Mouse (Mus musculus) heart, postnatal 25 days (tissue): Measurements from ENCODE around the gene Vill. TPM values are rescaled to one million over a fixed set of nuclear protein-coding genes. Genes with fewer than 3 reads are reported as not detected.
A peak's percentile ranks its signal among the peaks of the same experiment; 100 is the strongest.

Source experiments
- DNase-seq: peaks from one replicate; pipeline ENCODE4 v3.0.0; 2022; ENCODE audit warnings: low spot score
- intact Hi-C: fragments of 180-260 bp; cut with DNase I; formaldehyde crosslinking; loops from one replicate; pipeline ENCODE4 v1.15.1; 2025
- microRNA-seq: library from miRNA; unstranded; fragments of <30 nt; microRNA quantifications from one replicate; pipeline ENCODE4 v1.2.0, GENCODE M21; 2022
- total RNA-seq, 2 experiments: library from RNA; stranded (reverse); gene quantifications; 2 replicates each; pipeline ENCODE4 v1.2.3; 2021

Gene Vill
- total RNA-seq, 2 experiments from 2014 or later, result 0.52 to 1.2 TPM

- no peak for DNase-seq
- intact Hi-C loops, result loop anchor here (5.0 kb wide), 2 partner anchors 228 to 308 kb away; partner anchors contain the start of genes Acvr2b and Oxsr1
These were observed 42.0 kb downstream of the Vill start for GRCm38 (mm10) chr9:119094462-119095109.

GRCm38 (mm10) chr9:119100177-119100898, 47.8 kb downstream of the Vill start:
- intact Hi-C loops, result no loop called here
- no peak for DNase-seq

DNA sequence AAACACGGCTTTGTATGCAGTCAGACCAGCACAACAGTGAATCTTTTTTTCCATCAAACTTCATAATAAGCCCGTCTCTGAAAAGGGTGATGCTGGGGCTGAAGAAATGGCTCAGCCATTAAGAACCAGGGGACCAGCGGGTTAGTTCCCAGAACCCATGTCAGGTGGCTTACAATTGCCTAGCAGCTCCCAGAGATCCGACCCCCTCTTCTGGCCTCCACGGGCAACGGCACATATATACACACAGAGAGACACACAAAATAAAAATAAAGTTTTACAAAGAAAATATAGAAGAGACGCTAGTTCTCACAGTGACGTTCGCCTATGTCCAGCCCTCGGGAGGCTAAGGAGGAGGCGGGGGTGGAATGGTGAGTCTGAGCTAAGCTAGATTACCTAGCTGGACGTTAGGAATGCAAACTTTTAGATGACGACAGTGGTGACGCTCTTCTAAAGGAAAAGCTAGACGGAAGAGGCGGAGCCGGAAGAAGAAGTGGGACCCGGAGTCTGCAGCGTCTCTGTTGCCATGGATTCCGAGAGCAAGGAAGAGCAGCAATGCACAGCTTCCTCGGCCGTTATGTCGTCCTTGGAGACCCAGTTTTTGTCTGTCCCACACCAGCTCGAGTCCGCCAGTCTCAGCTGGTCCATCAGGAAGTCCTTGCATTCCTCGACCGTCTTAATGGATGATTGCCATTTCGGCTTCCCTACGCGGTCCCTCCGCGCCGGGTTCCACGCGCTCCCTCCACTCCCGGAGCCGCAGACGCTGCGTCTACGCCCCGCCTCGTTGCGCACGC, 49.6 kb downstream of the Vill start, which contains the start of gene Dlec1:
Gene Dlec1 (plus strand): TSS at position 487 of the 791 bp plus-strand sequence.
- DNase-seq, result peak; percentile 57
- intact Hi-C loops, result no loop called here

GRCm38 (mm10) chr9:119102783-119103113, 50.2 kb downstream of the Vill start:
- no peak for DNase-seq
- intact Hi-C loops, result no loop called here

DNA sequence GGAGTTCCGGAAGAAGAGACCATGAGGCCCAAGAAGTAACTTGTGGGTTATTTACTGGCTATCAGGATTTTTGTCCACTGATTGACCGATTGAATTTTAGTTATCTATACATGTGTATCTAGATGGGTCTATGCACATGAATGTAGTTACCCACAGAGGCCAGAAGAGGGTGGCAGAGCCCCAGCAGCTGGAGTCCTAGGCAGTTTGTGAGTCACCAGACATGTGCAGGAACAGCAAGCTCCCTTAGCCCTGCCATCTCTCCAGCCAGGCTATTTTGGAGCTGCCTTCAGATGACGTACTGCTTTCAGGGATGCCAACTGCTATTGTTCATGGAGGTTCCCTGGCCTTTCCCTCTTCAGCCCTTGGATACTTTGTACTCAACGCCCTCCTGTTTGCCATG, 55.0 kb downstream of the Vill start:
- no peak for DNase-seq
- intact Hi-C loops, result no loop called here

DNA sequence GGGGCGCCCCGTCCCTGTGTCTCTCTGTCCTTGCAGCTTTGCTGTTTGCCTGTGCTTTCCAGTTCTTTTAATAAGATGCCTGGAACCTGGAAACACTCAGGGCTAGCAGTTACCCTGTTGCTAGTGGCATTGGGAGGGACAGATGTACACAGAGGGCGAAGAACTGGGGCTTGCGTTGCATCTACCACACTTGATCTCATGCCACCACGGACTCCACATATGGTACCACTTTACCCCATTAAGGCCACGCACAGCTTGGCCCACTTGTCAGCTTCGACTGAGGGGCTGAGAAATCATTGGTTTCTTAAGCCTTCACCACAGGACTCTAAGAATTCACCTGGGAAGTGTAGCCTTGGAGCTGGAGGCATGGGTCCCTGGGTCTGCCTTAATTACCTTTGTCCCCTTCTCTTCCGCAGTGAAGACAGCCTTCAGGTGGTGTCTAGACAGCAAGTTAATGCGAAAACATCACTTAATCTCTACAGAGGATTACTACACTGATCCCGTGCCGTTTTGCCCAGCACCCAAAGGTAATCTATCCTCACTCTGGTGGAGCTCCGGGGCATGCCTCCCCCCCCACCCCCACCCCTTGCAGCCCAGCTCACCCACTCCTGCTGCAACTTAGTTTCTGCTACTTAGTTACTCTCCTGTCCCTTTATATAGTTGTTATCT, 57.2 kb downstream of the Vill start:
- no peak for DNase-seq
- intact Hi-C loops, result no loop called here

- no peak for DNase-seq
- intact Hi-C loops, result no loop called here
These were observed 58.1 kb downstream of the Vill start for GRCm38 (mm10) chr9:119110640-119111039.

GRCm38 (mm10) chr9:119114911-119115310, 62.3 kb downstream of the Vill start:
- DNase-seq, result no peak
- intact Hi-C loops, result no loop called here

GRCm38 (mm10) chr9:119119409-119120167, 67.0 kb downstream of the Vill start:
- DNase-seq, result no peak
- intact Hi-C loops, result no loop called here

GRCm38 (mm10) chr9:119120168-119120560, 67.6 kb downstream of the Vill start:
- intact Hi-C loops, result no loop called here
- no peak for DNase-seq

Small RNAs within 50 kb of the gene (microRNA-seq; reads per million reads assigned to microRNA genes)
- 231 reads per million, percentile 67 among the genes with 10 or more reads in this experiment for gene Mir26a-1

Other genes with a start within 250 kb of the Vill start
- gene Ctdspl, start 126.3 kb upstream of the Vill start, total RNA-seq, result 10 to 100 TPM; 10.1 to 12.7 TPM
- 10 to 100 TPM; 17.9 to 20.0 TPM for gene Plcd1, start 40.7 kb downstream of the Vill start, total RNA-seq
- gene Dlec1, start 49.7 kb downstream of the Vill start, total RNA-seq, result under 1 TPM in 1 of 2 experiments, not detected in 1; 0.10 TPM
- gene Acaa1b, start 104.3 kb downstream of the Vill start, total RNA-seq, result 1 to 10 TPM; 1.7 to 1.8 TPM
- gene Gm47289, start 106.4 kb downstream of the Vill start, total RNA-seq, result not detected
- gene Slc22a13, start 156.3 kb downstream of the Vill start, total RNA-seq, result not detected